Mouse (Mus musculus) liver, embryonic 14.5 days (tissue): Measurements from ENCODE around the gene Nudt9. TPM values are rescaled to one million over a fixed set of nuclear protein-coding genes. Genes with fewer than 3 reads are reported as not detected.

Source experiments
- ATAC-seq: fragments of 200-750 bp; cut with Nextera tagmentation; 2 replicates; pipeline ENCODE4 v1.8.0; 2017; ENCODE audit warnings: moderate number of reproducible peaks, mild to moderate bottlenecking, moderate library complexity; ENCODE audit not compliant: insufficient read depth
- DNase-seq, 3 experiments: peaks; one replicate each; pipeline ENCODE4 v3.0.0-alpha.2; 2012 to 2013; ENCODE audit warnings: low read depth in 3 of 3, low spot score in 3 of 3
- H3K27ac ChIP-seq: fragments of 300-500 bp; sonication (generic); 2 replicates; pipeline ENCODE4 v1.5.1; 2014; ENCODE audit warnings: moderate library complexity, mild to moderate bottlenecking, control low read depth, inconsistent platforms
- H3K27me3 ChIP-seq: fragments of 300-500 bp; sonication (generic); 2 replicates; pipeline ENCODE4 v1.6.1; 2014; ENCODE audit warnings: mild to moderate bottlenecking, low read length, moderate library complexity; ENCODE audit not compliant: control insufficient read depth, insufficient read depth
- H3K36me3 ChIP-seq: fragments of 300-500 bp; sonication (generic); replicated peaks from 2 replicates; pipeline ENCODE4 v1.6.1; 2014; ENCODE audit warnings: low read depth; ENCODE audit not compliant: control insufficient read depth, insufficient read depth
- H3K4me1 ChIP-seq, 2 experiments: fragments of 200-500 bp in 1 of 2; fragments of 300-500 bp in 1 of 2; sonication (generic) in 1 of 2; replicated peaks; 2 replicates each; pipeline ENCODE4 v1.6.1; 2012 to 2014; ENCODE audit warnings: antibody characterized with exemption in 1 of 2, inconsistent platforms in 1 of 2, low read length in 1 of 2; ENCODE audit not compliant: control insufficient read depth in 2 of 2, insufficient read depth in 2 of 2
- H3K4me2 ChIP-seq: fragments of 300-500 bp; sonication (generic); 2 replicates; pipeline ENCODE4 v1.6.1; 2014; ENCODE audit warnings: low read depth, mild to moderate bottlenecking, control low read depth, moderate library complexity
- H3K4me3 ChIP-seq, 2 experiments: fragments of 200-500 bp in 1 of 2; fragments of 300-500 bp in 1 of 2; sonication (generic) in 1 of 2; 2 replicates each; pipeline ENCODE4 v1.5.1; 2012 to 2014; ENCODE audit warnings: low read depth in 2 of 2, low read length in 2 of 2, mild to moderate bottlenecking in 2 of 2, control low read depth in 1 of 2, inconsistent platforms in 1 of 2, moderate library complexity in 1 of 2; ENCODE audit not compliant: insufficient read depth in 1 of 2
- H3K9ac ChIP-seq: fragments of 300-500 bp; sonication (generic); replicated peaks from 2 replicates; pipeline ENCODE4 v1.6.1; 2014; ENCODE audit warnings: mild to moderate bottlenecking, control low read depth, moderate library complexity
- H3K9me3 ChIP-seq: fragments of 300-500 bp; sonication (generic); 2 replicates; pipeline ENCODE4 v1.6.1; 2016; ENCODE audit warnings: low read length, mixed read lengths; ENCODE audit not compliant: control insufficient read depth
- CTCF ChIP-seq: IDR thresholded peaks from 2 replicates; pipeline ENCODE4 v1.5.1; 2016; ENCODE audit warnings: antibody characterized with exemption, low read depth, control low read depth
- EP300 ChIP-seq: IDR thresholded peaks from 2 replicates; pipeline ENCODE4 v1.6.1; 2016; ENCODE audit warnings: antibody characterized with exemption, low read depth
- WGBS: fragments of 180-500 bp; shearing (Covaris S2); extraction: QIAGEN DNeasy Blood & Tissue Kit; methylation state at CpG from one replicate; pipeline ENCODE4 v1.1.7; 2014; ENCODE audit not compliant: insufficient replicate concordance; 5-methylcytosine and 5-hydroxymethylcytosine counted together
- polyA plus RNA-seq, 2 experiments: library from polyadenylated mRNA; depleted of rRNA in 1 of 2; stranded (reverse) in 1 of 2; unstranded in 1 of 2; fragments of >200 nt; fragmentation: Nextera tagmentation in 1 of 2; extraction: Ambion mirVana in 1 of 2; gene quantifications; 2 replicates each; pipeline versions ENCODE4 v1.2.1 to v1.2.3; 2012 to 2014

The Nudt9 gene
- polyA plus RNA-seq, 2 experiments = 48.1 to 73.8 TPM

DNA sequence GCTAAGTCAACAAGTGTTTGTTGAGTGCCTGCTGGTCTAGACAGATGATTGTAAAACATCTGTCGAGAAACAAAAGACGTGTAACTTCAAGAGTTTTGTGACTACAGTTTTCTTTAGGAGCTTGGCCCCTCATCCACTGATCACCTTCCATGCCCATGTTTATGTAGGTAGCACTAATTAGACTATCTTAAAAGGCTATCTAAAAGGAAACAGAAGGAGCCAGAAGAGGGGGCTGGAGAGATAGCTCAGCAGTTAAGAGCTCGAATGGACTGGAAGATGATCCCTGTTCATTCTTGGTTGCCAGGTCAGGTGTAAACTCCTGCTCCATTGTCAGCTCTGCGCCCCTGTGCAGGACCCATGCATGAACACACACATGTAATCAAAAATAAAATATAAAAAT lies 2.0 kb downstream of the Nudt9 start:
- peak in 2 of 3 experiments; percentile 43 to 58 for DNase-seq
- Histone ChIP-seq H3K9ac (peak overlapping the region; percentile 87), H3K4me2 (peak overlapping the region; percentile 70), H3K4me1 (peaks cover 19 to 40% of the 10 kb centered on the region in 2 experiments), H3K27me3 (no peaks in the 10 kb centered on the region), H3K4me3 (peak overlapping the region; percentile 63 to 72), H3K27ac (peak overlapping the region; percentile 84), H3K36me3 (peaks cover 18% of the 10 kb centered on the region), H3K9me3 (no peaks in the 10 kb centered on the region)
- 21% methylated on average over 4 of the region's 4 CpGs for WGBS
- ATAC-seq = no peak
- peak; percentile 44 for TF ChIP-seq CTCF
- no peak for TF ChIP-seq EP300

DNA sequence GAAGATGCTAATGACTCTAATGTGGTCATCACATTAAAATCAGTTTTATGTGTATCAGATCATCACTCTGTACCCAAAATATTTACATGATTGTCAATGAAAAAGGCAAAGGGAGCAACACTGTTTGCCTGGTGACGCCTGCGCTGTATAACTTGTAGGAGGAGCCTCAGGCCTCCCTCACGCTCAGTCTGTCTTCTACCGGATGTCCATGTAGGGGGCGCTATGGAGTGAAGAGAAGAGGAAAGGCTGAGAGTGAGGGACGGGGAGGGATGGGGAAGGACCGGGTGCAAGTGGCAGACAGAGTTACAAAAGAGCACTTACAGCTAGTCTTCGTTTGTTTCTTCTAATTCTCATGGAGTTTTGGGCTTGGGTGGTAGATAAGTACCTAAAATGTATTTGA lies 6.8 kb downstream of the Nudt9 start:
- Histone ChIP-seq H3K4me2 (no peak overlapping the region), H3K4me3 (no peak overlapping the region), H3K4me1 (peaks cover 30 to 45% of the 10 kb centered on the region in 2 experiments), H3K27me3 (no peaks in the 10 kb centered on the region), H3K27ac (no peak overlapping the region), H3K36me3 (peaks cover 22% of the 10 kb centered on the region), H3K9ac (no peak overlapping the region), H3K9me3 (no peaks in the 10 kb centered on the region)
- TF ChIP-seq EP300 = no peak
- TF ChIP-seq CTCF = peak; percentile 87
- WGBS = 47% methylated on average over 8 of the region's 8 CpGs
- ATAC-seq (peak; percentile 57), DNase-seq (peak in 2 of 3 experiments; percentile 51 to 62)

DNA sequence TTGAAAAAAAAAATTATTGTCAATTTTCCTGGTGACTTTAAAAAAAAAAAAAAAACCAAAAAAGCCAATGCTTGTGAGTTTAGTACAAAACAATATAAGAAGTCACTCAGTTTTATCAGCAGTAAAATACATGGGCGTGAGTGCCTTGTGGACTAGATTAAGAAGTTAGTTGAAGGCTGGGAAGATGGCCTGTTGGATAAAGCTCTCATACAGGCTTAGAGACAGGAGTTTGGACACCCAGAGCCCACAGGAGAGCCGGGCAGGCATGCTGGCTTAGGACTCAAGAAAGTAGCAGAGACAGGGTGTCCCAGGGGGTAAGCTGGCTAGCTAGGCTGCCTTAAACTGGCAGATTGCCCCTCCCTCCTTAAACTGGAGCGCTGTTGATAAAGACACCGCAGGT lies 8.8 kb downstream of the Nudt9 start:
- Histone ChIP-seq H3K9me3 (no peaks in the 10 kb centered on the region), H3K27me3 (no peaks in the 10 kb centered on the region), H3K9ac (peak overlapping the region; percentile 19), H3K27ac (peak overlapping the region; percentile 73), H3K4me2 (peak overlapping the region; percentile 51), H3K4me3 (no peak overlapping the region), H3K4me1 (peaks cover 26 to 38% of the 10 kb centered on the region in 2 experiments), H3K36me3 (peaks cover 38% of the 10 kb centered on the region)
- DNase-seq (peak; percentile 58 to 70 (median 62)), ATAC-seq (peak; percentile 87)
- TF ChIP-seq CTCF (no peak), EP300 (peak; percentile 87)
- WGBS = 24% methylated on average over 4 of the region's 4 CpGs

DNA sequence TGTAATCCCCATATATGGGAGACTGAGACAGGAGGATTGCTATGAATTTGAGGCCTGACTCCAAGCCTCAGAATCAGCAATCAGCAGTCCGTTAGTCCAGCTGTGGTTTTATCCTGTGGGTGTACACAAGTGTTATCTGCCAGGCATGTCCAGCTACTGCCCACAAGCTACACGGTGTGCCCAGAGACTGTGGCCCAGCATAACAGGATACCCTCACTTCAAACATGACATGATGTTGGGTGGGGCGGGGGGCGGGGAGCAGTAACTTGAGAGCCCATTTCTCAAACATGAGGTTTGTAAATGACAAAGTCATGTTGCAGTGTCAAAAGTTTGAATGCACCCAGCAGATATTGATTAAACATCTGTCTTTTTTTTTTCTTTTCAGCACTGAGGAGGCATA lies 9.7 kb downstream of the Nudt9 start:
- WGBS = 29% methylated on average over 4 of the region's 4 CpGs
- Histone ChIP-seq H3K4me3 (no peak overlapping the region), H3K9me3 (no peaks in the 10 kb centered on the region), H3K27ac (peak overlapping the region; percentile 73), H3K36me3 (peaks cover 40% of the 10 kb centered on the region), H3K4me1 (peaks cover 26 to 39% of the 10 kb centered on the region in 2 experiments), H3K27me3 (no peaks in the 10 kb centered on the region), H3K4me2 (no peak overlapping the region), H3K9ac (0 out of 2 replicates have a peak overlapping the region, but pooled peaks have one; percentile 7)
- TF ChIP-seq EP300 (no peak), CTCF (no peak)
- no peak for ATAC-seq
- no peak for DNase-seq

DNA sequence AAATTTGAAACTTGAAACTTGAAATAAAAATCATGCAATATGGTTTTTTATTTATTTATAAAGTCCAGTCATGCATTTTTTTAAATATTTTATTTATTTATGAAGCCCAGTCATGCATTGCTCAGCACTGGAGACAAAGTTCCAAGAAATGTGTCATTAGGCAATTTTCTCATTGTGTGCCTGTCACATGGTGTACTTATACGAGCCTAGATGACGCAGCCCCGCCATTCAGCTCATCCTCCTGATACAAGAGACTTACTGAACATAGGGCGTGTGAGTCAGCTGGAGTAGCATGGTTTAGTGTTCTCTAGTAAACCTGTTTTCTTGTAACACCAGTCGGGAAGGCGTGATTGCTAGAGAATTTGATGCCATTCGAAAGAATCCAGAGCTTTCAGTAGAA lies 10.2 kb downstream of the Nudt9 start:
- no peak overlapping the region for H3K4me2 ChIP-seq
- no peak overlapping the region for H3K9ac ChIP-seq
- H3K36me3 ChIP-seq = peaks cover 40% of the 10 kb centered on the region
- no peaks in the 10 kb centered on the region for H3K9me3 ChIP-seq
- no peaks in the 10 kb centered on the region for H3K27me3 ChIP-seq
- DNase-seq = no peak
- no peak overlapping the region for H3K4me3 ChIP-seq
- no peak for ATAC-seq
- H3K4me1 ChIP-seq = peaks cover 26 to 42% of the 10 kb centered on the region in 2 experiments
- 79% methylated on average over 7 of the region's 7 CpGs for WGBS
- TF ChIP-seq CTCF (no peak), EP300 (no peak)
- peak overlapping the region; percentile 18 for H3K27ac ChIP-seq
